Mouse (Mus musculus): Measurements from ENCODE around the gene Dip2b. TPM values are rescaled to one million over a fixed set of nuclear protein-coding genes. Genes with fewer than 3 reads are reported as not detected.

Dip2b gene
- polyA plus RNA-seq, 2 experiments = 2.0 to 2.8 TPM

DNA sequence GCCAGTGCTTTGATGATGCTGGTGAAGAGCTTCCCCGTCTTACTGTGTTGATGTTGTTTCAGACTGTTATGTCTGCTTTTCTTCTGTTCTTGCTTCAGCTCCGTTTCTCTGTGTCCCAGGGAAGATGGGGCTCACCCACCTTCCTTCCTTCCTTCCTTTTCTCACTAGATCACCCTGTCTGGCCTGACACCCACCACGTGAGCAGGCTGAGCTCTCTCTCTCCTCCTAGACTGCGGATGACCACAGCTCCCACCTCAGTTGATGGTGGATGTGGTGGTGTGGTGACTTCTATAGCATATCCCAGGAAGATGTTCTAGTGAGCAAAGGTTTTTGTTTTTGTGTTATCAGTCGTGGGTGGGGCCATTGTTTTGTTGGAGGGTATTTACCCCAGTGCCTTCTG lies 85.4 kb downstream of the Dip2b start:
- DNase-seq (ENCODE audit: low read depth in 3 of 3, low spot score in 3 of 3) = no peak
- H3K4me2 ChIP-seq (ENCODE audit: low read depth) = no peak overlapping the region

DNA sequence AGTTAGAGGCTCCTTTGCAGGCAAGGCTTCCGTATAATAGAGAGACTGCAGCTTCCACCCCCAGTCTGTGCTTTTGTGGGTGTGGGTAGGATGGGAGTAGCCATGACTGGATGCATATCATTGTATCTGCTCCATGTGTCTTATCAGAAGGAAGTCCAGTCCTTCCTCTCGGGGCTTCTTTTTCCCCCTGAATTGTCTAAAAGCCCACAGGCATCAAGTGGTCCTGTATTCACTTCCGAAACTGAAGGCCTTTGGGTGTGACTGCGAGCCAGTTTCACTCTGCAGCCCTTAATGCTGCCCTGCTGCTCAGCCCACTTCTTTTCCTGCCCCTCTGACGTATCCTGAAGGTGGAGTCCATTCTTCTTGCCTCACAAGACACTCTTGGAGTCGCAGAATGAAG lies 86.8 kb downstream of the Dip2b start:
- DNase-seq (ENCODE audit: low read depth in 3 of 3, low spot score in 3 of 3) (no peak), ATAC-seq (ENCODE audit: insufficient read depth) (no peak)
- Histone ChIP-seq H3K9me3 (ENCODE audit: control insufficient read depth, low read length) (no peaks in the 10 kb centered on the region), H3K27ac (no peak overlapping the region), H3K4me3 (ENCODE audit: insufficient read depth in 1 of 2, low read depth in 2 of 2, low read length in 2 of 2) (no peak overlapping the region), H3K36me3 (replicated peaks; ENCODE audit: control insufficient read depth, insufficient read depth, low read depth) (no peaks in the 10 kb centered on the region), H3K4me2 (ENCODE audit: low read depth) (no peak overlapping the region), H3K27me3 (ENCODE audit: control insufficient read depth, insufficient read depth, low read length) (no peaks in the 10 kb centered on the region), H3K4me1 (replicated peaks; ENCODE audit: control insufficient read depth in 2 of 2, insufficient read depth in 2 of 2, low read length in 1 of 2) (peaks cover 0 to 10% of the 10 kb centered on the region in 2 experiments; a peak in 1 of 4 replicates), H3K9ac (replicated peaks) (no peak overlapping the region)
- 21% methylated on average over 6 of the region's 6 CpGs for WGBS (ENCODE audit: insufficient replicate concordance)
- TF ChIP-seq CTCF (IDR thresholded peaks at IDR 0.05; ENCODE audit: low read depth) (no peak), EP300 (IDR thresholded peaks at IDR 0.05; ENCODE audit: low read depth) (no peak)

More for the DNA sequence above, 85.4 kb downstream of the Dip2b start:
- no peaks in the 10 kb centered on the region for H3K9me3 ChIP-seq (ENCODE audit: control insufficient read depth, low read length)
- peaks cover 0 to 10% of the 10 kb centered on the region in 2 experiments; a peak in 1 of 4 replicates for H3K4me1 ChIP-seq (replicated peaks; ENCODE audit: control insufficient read depth in 2 of 2, insufficient read depth in 2 of 2, low read length in 1 of 2)
- no peak overlapping the region for H3K27ac ChIP-seq
- TF ChIP-seq EP300 (IDR thresholded peaks at IDR 0.05; ENCODE audit: low read depth) (no peak), CTCF (IDR thresholded peaks at IDR 0.05; ENCODE audit: low read depth) (no peak)
- no peaks in the 10 kb centered on the region for H3K36me3 ChIP-seq (replicated peaks; ENCODE audit: control insufficient read depth, insufficient read depth, low read depth)
- H3K4me3 ChIP-seq (ENCODE audit: insufficient read depth in 1 of 2, low read depth in 2 of 2, low read length in 2 of 2) = no peak overlapping the region
- no peak for ATAC-seq (ENCODE audit: insufficient read depth)
- 25% methylated on average over 5 of the region's 5 CpGs for WGBS (ENCODE audit: insufficient replicate concordance)
- no peak overlapping the region for H3K9ac ChIP-seq (replicated peaks)
- no peaks in the 10 kb centered on the region for H3K27me3 ChIP-seq (ENCODE audit: control insufficient read depth, insufficient read depth, low read length)

DNA sequence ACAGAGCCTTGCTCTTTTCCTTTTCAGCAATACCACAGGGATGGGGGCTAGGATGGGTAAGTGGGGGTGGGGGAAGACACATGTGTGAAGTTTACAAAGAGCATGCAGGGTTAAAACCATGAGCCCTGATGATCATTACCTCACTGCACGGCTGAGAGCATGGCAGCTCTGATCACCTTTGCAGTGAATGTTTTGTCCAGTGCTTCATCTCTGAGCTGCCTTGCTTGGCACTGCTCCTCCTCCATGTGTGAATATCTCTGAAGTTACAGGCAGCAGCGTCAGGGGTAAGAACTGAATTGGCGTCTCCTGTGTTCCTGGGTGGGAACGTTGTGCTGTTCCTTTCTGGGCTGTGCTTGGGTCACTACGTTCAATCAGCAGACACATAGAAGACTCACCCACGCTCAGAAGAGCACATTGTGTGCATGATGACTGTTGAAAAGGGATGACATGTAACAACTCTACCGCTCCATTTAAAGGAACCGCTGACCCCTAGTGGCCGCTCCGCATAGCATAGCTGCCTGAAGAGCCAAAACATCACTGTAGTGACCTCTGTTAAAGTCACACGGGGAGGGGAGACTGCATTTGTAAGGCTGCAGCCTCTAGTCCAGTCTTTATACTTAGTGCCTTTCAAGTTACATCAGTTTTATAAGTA lies 88.1 kb downstream of the Dip2b start:
- no peak overlapping the region for H3K27ac ChIP-seq
- no peaks in the 10 kb centered on the region for H3K9me3 ChIP-seq (ENCODE audit: control insufficient read depth, low read length)
- no peak overlapping the region for H3K4me2 ChIP-seq (ENCODE audit: low read depth)
- WGBS (ENCODE audit: insufficient replicate concordance) = 13% methylated on average over 11 of the region's 11 CpGs
- ATAC-seq (ENCODE audit: insufficient read depth) (peak; percentile 70), DNase-seq (ENCODE audit: low read depth in 3 of 3, low spot score in 3 of 3) (peak; percentile 22 to 37 (median 35))
- TF ChIP-seq EP300 (IDR thresholded peaks at IDR 0.05; ENCODE audit: low read depth) = no peak
- peak; percentile 86 for TF ChIP-seq CTCF (IDR thresholded peaks at IDR 0.05; ENCODE audit: low read depth)
- H3K27me3 ChIP-seq (ENCODE audit: control insufficient read depth, insufficient read depth, low read length) = no peaks in the 10 kb centered on the region
- H3K9ac ChIP-seq (replicated peaks) = no peak overlapping the region
- H3K4me3 ChIP-seq (ENCODE audit: insufficient read depth in 1 of 2, low read depth in 2 of 2, low read length in 2 of 2) = no peak overlapping the region
- H3K4me1 ChIP-seq (replicated peaks; ENCODE audit: control insufficient read depth in 2 of 2, insufficient read depth in 2 of 2, low read length in 1 of 2) = peaks cover 0 to 10% of the 10 kb centered on the region in 2 experiments; a peak in 1 of 4 replicates
- H3K36me3 ChIP-seq (replicated peaks; ENCODE audit: control insufficient read depth, insufficient read depth, low read depth) = no peaks in the 10 kb centered on the region

DNA sequence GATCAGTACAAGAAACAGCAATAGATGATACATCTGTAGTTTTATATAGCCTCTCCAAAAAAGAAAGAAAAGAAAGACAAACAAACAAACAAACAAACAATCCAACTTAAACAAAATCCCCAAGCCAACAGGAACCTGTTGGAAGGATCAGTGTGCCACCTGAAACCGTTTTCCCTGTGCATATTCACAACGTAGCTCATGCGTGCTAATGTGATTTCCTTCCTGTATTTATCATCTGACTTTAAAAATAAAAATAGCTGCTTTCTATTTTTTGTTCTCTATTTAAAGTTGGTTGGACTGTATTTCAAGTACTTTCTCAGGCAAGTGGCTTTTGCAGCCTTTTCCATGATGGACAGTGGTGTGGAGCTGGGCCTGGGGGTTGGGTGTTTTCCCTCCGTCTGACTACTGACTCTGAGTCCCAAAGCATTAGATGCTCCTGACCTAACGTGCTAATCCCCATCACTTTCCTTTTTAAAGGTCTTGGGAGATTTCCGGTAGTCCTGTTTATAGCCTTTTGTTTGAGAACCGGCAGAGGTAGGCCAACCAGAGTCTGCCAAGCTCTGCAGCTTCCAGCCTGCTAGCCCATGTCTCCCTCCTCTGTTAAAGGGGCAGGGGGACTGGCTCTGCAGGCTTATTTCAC lies 90.8 kb downstream of the Dip2b start:
- Histone ChIP-seq H3K27me3 (ENCODE audit: control insufficient read depth, insufficient read depth, low read length) (no peaks in the 10 kb centered on the region), H3K27ac (no peak overlapping the region), H3K9ac (replicated peaks) (no peak overlapping the region), H3K36me3 (replicated peaks; ENCODE audit: control insufficient read depth, insufficient read depth, low read depth) (no peaks in the 10 kb centered on the region), H3K4me3 (ENCODE audit: insufficient read depth in 1 of 2, low read depth in 2 of 2, low read length in 2 of 2) (no peak overlapping the region), H3K4me1 (replicated peaks; ENCODE audit: control insufficient read depth in 2 of 2, insufficient read depth in 2 of 2, low read length in 1 of 2) (peaks cover 0 to 7% of the 10 kb centered on the region in 2 experiments; a peak in 1 of 4 replicates), H3K4me2 (ENCODE audit: low read depth) (no peak overlapping the region), H3K9me3 (ENCODE audit: control insufficient read depth, low read length) (no peaks in the 10 kb centered on the region)
- DNase-seq (ENCODE audit: low read depth in 3 of 3, low spot score in 3 of 3) = no peak
- TF ChIP-seq CTCF (IDR thresholded peaks at IDR 0.05; ENCODE audit: low read depth) (no peak), EP300 (IDR thresholded peaks at IDR 0.05; ENCODE audit: low read depth) (no peak)
- 70% methylated on average over 7 of the region's 7 CpGs for WGBS (ENCODE audit: insufficient replicate concordance)
- no peak for ATAC-seq (ENCODE audit: insufficient read depth)

DNA sequence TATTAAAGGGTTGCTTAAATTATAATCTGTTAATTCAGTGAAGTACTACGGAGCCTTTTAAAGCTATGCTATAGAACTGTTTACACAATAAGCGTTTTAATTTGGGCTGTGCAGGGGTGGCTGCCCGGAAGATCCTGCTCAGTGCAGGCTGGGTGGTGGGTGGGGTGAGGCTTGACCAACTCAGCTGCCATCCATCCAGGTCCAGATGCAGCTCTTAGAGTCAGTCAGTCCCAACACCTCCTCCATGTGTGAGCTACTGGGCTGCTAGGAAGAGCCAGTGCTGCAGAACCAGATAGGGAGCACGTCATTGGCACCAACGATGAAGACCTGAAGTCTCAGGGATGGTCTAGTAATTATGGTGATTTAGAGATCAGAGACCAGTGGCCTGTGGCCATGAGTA lies 101.2 kb downstream of the Dip2b start:
- DNase-seq (ENCODE audit: low read depth in 3 of 3, low spot score in 3 of 3) = no peak
- H3K27ac ChIP-seq = no peak overlapping the region
- no peaks in the 10 kb centered on the region for H3K27me3 ChIP-seq (ENCODE audit: control insufficient read depth, insufficient read depth, low read length)
- H3K9ac ChIP-seq (replicated peaks) = no peak overlapping the region
- TF ChIP-seq EP300 (IDR thresholded peaks at IDR 0.05; ENCODE audit: low read depth) (no peak), CTCF (IDR thresholded peaks at IDR 0.05; ENCODE audit: low read depth) (no peak)
- H3K4me3 ChIP-seq (ENCODE audit: insufficient read depth in 1 of 2, low read depth in 2 of 2, low read length in 2 of 2) = no peak overlapping the region
- H3K36me3 ChIP-seq (replicated peaks; ENCODE audit: control insufficient read depth, insufficient read depth, low read depth) = no peaks in the 10 kb centered on the region
- no peak for ATAC-seq (ENCODE audit: insufficient read depth)
- H3K9me3 ChIP-seq (ENCODE audit: control insufficient read depth, low read length) = no peaks in the 10 kb centered on the region
- 77% methylated on average over 5 of the region's 5 CpGs for WGBS (ENCODE audit: insufficient replicate concordance)
- H3K4me1 ChIP-seq (replicated peaks; ENCODE audit: control insufficient read depth in 2 of 2, insufficient read depth in 2 of 2, low read length in 1 of 2) = no peaks in the 10 kb centered on the region
- H3K4me2 ChIP-seq (ENCODE audit: low read depth) = no peak overlapping the region
